Mouse (Mus musculus) WW6 (cell line): ENCODE measurements around the gene Pax8.
A peak's percentile ranks its signal among the peaks of the same experiment; 100 is the strongest.

Experiments
- DNase-seq: peaks from one replicate; pipeline ENCODE4 v3.0.0-alpha.2; 2013; ENCODE audit warnings: low read depth, low spot score

Gene Pax8

GRCm38 (mm10) chr2:24475420-24475819, at the start of gene Pax8:
TSS of gene Pax8 (minus strand) at chr2:24475599.
- DNase-seq: no peak

GRCm38 (mm10) chr2:24521430-24522226, 46.2 kb upstream of the Pax8 start:
- peak; percentile 13 for DNase-seq

- DNase-seq: no peak
Observed at GRCm38 (mm10) chr2:24520576-24521272, 45.3 kb upstream of the Pax8 start.

- DNase-seq: no peak
Observed at GRCm38 (mm10) chr2:24516946-24517345, 41.5 kb upstream of the Pax8 start.

GRCm38 (mm10) chr2:24507359-24507758, 32.0 kb upstream of the Pax8 start:
- DNase-seq: no peak

GRCm38 (mm10) chr2:24502963-24503471, 27.6 kb upstream of the Pax8 start:
- no peak for DNase-seq

- DNase-seq: no peak
Observed at GRCm38 (mm10) chr2:24500921-24501320, 25.5 kb upstream of the Pax8 start.

GRCm38 (mm10) chr2:24490564-24490963, 15.2 kb upstream of the Pax8 start:
- no peak for DNase-seq

- no peak for DNase-seq
Observed at GRCm38 (mm10) chr2:24488660-24489059, 13.3 kb upstream of the Pax8 start.

GRCm38 (mm10) chr2:24487056-24487825, 11.8 kb upstream of the Pax8 start:
- DNase-seq: no peak

- DNase-seq: no peak
Observed at GRCm38 (mm10) chr2:24485398-24485797, 10.0 kb upstream of the Pax8 start.

GRCm38 (mm10) chr2:24479906-24480305, 4.5 kb upstream of the Pax8 start:
- no peak for DNase-seq

- no peak for DNase-seq
Observed at GRCm38 (mm10) chr2:24479151-24479550, 3.8 kb upstream of the Pax8 start.

GRCm38 (mm10) chr2:24478611-24479010, 3.2 kb upstream of the Pax8 start:
- DNase-seq: no peak

GRCm38 (mm10) chr2:24474514-24475378, 653 bp downstream of the Pax8 start:
- DNase-seq: no peak

- DNase-seq: no peak
Observed at GRCm38 (mm10) chr2:24473641-24474511, 1.5 kb downstream of the Pax8 start.

GRCm38 (mm10) chr2:24472677-24473076, 2.7 kb downstream of the Pax8 start:
- DNase-seq: no peak

GRCm38 (mm10) chr2:24472111-24472510, 3.3 kb downstream of the Pax8 start:
- no peak for DNase-seq

- DNase-seq: no peak
Observed at GRCm38 (mm10) chr2:24469102-24469501, 6.3 kb downstream of the Pax8 start.

GRCm38 (mm10) chr2:24468430-24468829, 7.0 kb downstream of the Pax8 start:
- DNase-seq: no peak
